Mouse (Mus musculus) leukemia stem cell, adult 10-12 weeks (primary cell): ENCODE results near the gene Pla2g4f. TPM values are rescaled to one million over a fixed set of nuclear protein-coding genes. Genes with fewer than 3 reads are reported as not detected.

ENCODE experiments used
- polyA plus RNA-seq: library from polyadenylated mRNA; stranded (reverse); fragments of >175 nt; gene quantifications from 2 replicates; pipeline ENCODE4 v1.2.3, GENCODE M21; 2012; ENCODE audit warnings: low replicate concordance

The Pla2g4f gene
- 0.13 TPM in 1 of 2 replicates, not detected in the other for polyA plus RNA-seq

GRCm38 (mm10) chr2:120313976-120314375 is at the start of gene Pla2g4f:
TSS of gene Pla2g4f (minus strand) at chr2:120314165.

GRCm38 (mm10) chr2:120352682-120353646 is 39.0 kb upstream of the Pla2g4f start, which contains the start of gene Vps39:
TSS of gene Vps39 (minus strand) at chr2:120353137.

GRCm38 (mm10) chr2:120288995-120289394 is 25.0 kb downstream of the Pla2g4f start, which contains the start of gene Pla2g4d:
TSS of gene Pla2g4d (minus strand) at chr2:120289197.

Other genes with a start within 250 kb of the Pla2g4f start
- 19.0 and 44.4 TPM in 2 replicates for gene Ehd4, start 159.6 kb downstream of the Pla2g4f start, polyA plus RNA-seq
- gene Pla2g4e, start 68.8 kb downstream of the Pla2g4f start, polyA plus RNA-seq = 0.05 TPM in 1 of 2 replicates, not detected in the other
- gene Pla2g4d, start 25.0 kb downstream of the Pla2g4f start, polyA plus RNA-seq = not detected in 2 replicates
- gene Vps39, start 39.0 kb upstream of the Pla2g4f start, polyA plus RNA-seq = 7.8 and 8.6 TPM in 2 replicates
- 0.83 and 2.6 TPM in 2 replicates for gene Ganc, start 89.7 kb upstream of the Pla2g4f start, polyA plus RNA-seq
- gene Tmem87a, start 89.9 kb upstream of the Pla2g4f start, polyA plus RNA-seq = 0.92 and 1.5 TPM in 2 replicates
- 0.11 TPM in 1 of 2 replicates, not detected in the other for gene Capn3, start 141.9 kb upstream of the Pla2g4f start, polyA plus RNA-seq
- 18.1 and 39.1 TPM in 2 replicates for gene Zfp106, start 249.7 kb upstream of the Pla2g4f start, polyA plus RNA-seq